Mouse (Mus musculus) common myeloid progenitor, adult 5-6 weeks (primary cell): ENCODE data around the gene Efcab5. TPM values are rescaled to one million over a fixed set of nuclear protein-coding genes. Genes with fewer than 3 reads are reported as not detected.

Source experiments
- ATAC-seq: replicated peaks from 2 replicates; pipeline ENCODE4 v1.8.0; 2016; ENCODE audit warnings: low read depth, mild to moderate bottlenecking, moderate TSS enrichment, inconsistent platforms; ENCODE audit not compliant: poor library complexity, severe bottlenecking
- total RNA-seq: library from RNA; stranded (forward); fragments of 200-1000, 187-1606 nt; gene quantifications from 2 replicates; pipeline ENCODE4 v1.2.3, GENCODE M21; 2017

The Efcab5 gene
- total RNA-seq = 0.55 and 0.92 TPM in 2 replicates

- ATAC-seq = no peak
Observed at GRCm38 (mm10) chr11:77188868-77189267, at the start of gene Efcab5. Efcab5 (minus strand) TSS chr11:77188968.

GRCm38 (mm10) chr11:77235267-77235666, 46.5 kb upstream of the Efcab5 start:
- ATAC-seq = no peak

GRCm38 (mm10) chr11:77231514-77231913, 42.7 kb upstream of the Efcab5 start:
- ATAC-seq = 0 out of 2 replicates have a peak, but pooled peaks have one; percentile 50

GRCm38 (mm10) chr11:77230765-77231164, 42.0 kb upstream of the Efcab5 start:
- ATAC-seq = no peak

GRCm38 (mm10) chr11:77216761-77217130, 28.0 kb upstream of the Efcab5 start:
- ATAC-seq = no peak

- ATAC-seq = peak; percentile 64
Observed at GRCm38 (mm10) chr11:77215951-77216760, 27.4 kb upstream of the Efcab5 start, which contains the start of gene Ssh2. Ssh2 (plus strand) TSS chr11:77216287.

- no peak for ATAC-seq
Observed at GRCm38 (mm10) chr11:77215483-77215882, 26.7 kb upstream of the Efcab5 start.

GRCm38 (mm10) chr11:77214755-77215154, 26.0 kb upstream of the Efcab5 start:
- peak; percentile 84 for ATAC-seq

- peak; percentile 33; the same call in 1 of the 2 replicates for ATAC-seq
Observed at GRCm38 (mm10) chr11:77214142-77214692, 25.4 kb upstream of the Efcab5 start.

GRCm38 (mm10) chr11:77200703-77201102, 11.9 kb upstream of the Efcab5 start:
- ATAC-seq = no peak

GRCm38 (mm10) chr11:77199636-77200035, 10.9 kb upstream of the Efcab5 start:
- ATAC-seq = no peak

GRCm38 (mm10) chr11:77196181-77197143, 7.7 kb upstream of the Efcab5 start:
- peak; percentile 81 for ATAC-seq

GRCm38 (mm10) chr11:77195360-77196109, 6.8 kb upstream of the Efcab5 start:
- ATAC-seq = no peak

- no peak for ATAC-seq
Observed at GRCm38 (mm10) chr11:77194762-77195161, 6.0 kb upstream of the Efcab5 start.

- ATAC-seq = no peak
Observed at GRCm38 (mm10) chr11:77193941-77194553, 5.3 kb upstream of the Efcab5 start.

- no peak for ATAC-seq
Observed at GRCm38 (mm10) chr11:77193410-77193809, 4.6 kb upstream of the Efcab5 start.

GRCm38 (mm10) chr11:77184926-77185325, 3.8 kb downstream of the Efcab5 start:
- ATAC-seq = no peak

- no peak for ATAC-seq
Observed at GRCm38 (mm10) chr11:77182616-77183015, 6.2 kb downstream of the Efcab5 start.

- no peak for ATAC-seq
Observed at GRCm38 (mm10) chr11:77182041-77182440, 6.7 kb downstream of the Efcab5 start.
